Mouse (Mus musculus) lung, adult 18-20 months (tissue): ENCODE results near the gene Asl.

Experiments
- DNase-seq, 2 experiments: peaks; one replicate each; pipeline ENCODE4 v3.0.0; 2022; ENCODE audit warnings: mixed read lengths in 2 of 2

Gene Asl

DNA sequence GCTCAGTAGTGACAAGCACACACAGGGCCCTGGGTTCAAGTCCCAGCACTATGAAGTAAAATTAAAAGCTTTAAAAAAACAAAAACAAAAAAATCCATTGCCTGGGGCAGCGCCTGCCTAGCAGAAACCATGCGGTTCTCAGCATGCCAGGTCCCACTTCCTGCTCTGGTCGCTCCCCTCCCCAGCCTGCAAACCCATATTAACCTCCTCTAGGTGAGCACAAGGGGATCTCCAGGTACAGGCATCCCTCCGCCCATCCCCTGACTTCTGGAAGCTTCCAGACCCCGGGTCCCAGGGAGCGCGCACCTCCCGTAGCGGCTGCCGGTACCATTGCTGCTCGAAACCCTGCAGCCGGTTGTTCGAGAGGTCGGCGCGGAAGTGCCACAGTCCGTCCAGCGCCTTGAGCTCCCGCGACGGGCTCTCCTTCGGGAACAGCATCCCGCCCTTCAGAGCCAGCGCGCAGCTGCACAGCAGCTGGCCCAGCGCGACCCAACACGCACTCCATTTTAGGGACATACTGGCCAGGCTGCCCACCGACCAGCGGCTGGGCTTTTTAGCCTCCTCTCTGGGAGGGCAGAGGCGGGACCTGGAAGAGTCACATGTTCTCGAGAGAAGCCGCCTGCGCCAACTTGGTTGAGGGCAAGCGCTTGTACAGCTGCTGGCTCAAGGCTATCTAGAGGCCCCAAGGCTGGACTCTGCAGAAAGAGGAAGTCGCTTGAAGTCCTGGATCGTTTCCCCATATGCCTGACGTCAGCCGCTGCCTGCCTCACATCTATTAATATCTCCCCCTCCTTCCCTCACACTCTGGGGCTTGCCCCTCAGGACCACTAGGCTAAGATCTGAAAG, 26.5 kb downstream of the Asl start, which contains the start of gene Gusb:
Gene Gusb (minus strand): TSS at position 749 of the 846 bp plus-strand sequence.
- peak; percentile 90 to 91 for DNase-seq

DNA sequence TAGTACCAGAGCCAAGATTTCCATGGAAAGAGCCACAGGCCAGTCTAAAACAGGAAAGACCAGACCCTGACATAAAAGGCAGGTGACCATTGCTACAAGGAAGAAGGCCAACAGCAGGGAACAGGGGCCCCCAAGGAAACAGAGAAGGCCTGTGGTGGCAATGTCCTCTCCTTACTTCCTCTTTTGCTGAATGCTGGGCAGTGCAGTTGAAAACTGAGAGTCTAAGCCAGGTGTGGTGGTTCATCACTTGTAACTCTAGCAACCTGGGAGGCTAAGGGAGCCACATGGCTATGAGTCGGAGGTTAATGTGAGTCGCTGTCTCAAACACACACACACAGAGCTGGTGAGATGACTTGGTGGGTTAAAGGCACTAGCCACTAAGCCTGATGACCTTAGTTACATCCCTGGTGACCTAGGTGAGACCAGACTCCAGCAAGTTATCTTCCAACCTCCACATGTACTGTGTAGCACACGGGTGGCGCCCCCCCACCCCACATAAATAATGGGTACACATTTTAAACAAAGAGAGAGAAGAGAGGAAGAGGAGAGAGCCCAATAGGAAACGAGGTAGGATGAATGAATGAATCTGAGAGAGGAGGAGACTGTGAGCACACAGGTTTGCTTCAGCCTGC, 27.6 kb downstream of the Asl start:
- DNase-seq = peak in 1 of 2 experiments; percentile 32

GRCm38 (mm10) chr5:130000735-130001134, 28.3 kb downstream of the Asl start:
- DNase-seq = peak; percentile 52 to 64

DNA sequence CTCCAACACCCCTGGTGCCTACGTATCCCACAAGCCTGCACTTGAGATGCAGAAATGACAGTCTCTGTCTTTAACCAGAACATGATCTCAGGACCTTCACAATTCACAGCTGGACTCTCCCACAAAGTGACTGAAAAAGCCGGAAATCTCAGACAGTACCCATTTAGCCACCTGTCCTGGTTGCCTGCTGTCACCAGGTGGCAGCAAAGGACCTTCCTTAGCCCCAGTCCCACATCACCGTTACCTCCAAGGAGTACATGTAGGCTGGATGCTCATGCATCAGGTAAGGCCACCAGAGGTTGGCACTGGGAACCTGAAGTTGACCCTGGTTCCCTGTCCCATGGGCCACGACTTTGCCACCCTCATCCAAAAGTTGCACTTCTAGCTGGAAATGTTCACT, 29.9 kb downstream of the Asl start:
- DNase-seq = peak; percentile 46 to 55

DNA sequence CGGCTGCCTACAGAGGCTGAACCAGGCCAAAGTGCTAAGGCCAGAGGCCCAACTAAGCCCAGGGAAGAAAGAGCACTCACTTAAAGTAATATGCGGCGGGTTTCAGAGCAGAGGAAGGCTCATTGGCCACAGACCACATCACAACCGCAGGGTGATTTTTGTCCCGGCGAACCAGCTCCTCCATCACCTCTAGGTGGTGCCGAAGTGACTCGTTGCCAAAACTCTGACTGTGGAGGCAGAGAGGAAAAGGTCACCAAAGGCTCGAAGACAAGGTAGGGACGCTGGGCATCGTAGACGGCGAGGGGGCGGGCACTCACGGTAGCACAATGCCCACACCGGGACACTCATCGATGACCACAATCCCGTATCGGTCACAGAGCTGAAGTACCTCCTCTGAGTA, 31.3 kb downstream of the Asl start:
- DNase-seq = no peak

DNA sequence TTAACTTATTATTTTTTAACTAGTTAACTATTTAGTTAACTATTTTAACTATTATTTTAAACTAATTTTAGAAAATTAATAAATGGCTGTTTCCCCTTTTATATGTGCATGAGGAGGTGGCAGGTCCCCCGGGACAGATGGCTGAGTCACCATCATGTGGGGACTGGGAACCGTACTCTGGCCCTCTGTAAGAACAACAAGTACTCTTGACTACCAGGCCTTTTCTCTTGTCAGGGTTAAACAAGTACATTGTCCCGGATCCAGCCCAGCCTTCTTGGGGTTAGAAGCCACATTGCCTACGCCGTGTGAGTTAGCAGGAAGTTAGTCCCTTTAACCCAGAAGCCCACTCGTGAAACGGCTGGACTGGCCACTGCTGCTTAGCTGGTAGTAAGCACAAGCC, 34.1 kb downstream of the Asl start:
- DNase-seq = no peak

DNA sequence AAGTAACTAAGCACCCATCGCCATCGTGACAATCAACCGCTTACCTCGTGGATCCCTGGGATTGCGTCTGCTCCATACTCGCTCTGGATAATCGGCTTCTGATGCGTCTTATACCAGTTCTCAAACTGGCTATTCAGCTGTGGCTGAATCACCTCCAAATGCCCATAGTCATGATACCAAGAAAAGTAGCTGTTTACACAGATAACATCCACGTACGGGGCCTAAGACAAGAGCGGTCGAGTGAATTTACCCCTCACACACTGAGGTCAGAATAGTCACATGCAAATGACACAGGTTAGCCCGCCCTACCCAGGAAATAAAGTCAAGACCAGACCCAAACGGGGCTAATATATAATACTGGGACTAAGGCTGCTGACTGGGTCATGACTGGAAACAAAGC, 35.7 kb downstream of the Asl start:
- no peak for DNase-seq

GRCm38 (mm10) chr5:129991898-129992297, 37.1 kb downstream of the Asl start:
- DNase-seq = no peak

DNA sequence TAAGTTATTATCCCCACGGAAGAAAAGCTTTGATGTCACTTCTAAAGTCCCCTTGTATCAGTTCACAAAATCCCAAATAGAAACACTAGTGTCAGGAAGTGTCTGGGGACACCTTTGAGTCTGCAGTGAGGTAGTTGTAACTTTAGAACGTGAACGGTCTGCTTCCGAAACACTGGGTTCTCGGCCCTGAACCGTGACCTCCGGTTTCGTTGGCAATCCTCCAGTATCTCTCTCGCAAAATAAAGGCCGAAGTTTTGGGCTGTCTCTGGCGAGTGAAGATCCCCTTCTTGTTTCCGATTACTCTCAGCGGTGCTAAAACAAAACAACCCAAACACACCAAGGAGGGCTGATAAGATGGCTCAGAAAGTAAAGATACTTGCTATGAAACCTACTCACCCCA, 39.7 kb downstream of the Asl start:
- no peak for DNase-seq

- DNase-seq = no peak
Observed at GRCm38 (mm10) chr5:129980216-129980615, 48.8 kb downstream of the Asl start.

GRCm38 (mm10) chr5:129978608-129979007, 50.4 kb downstream of the Asl start:
- DNase-seq = no peak

DNA sequence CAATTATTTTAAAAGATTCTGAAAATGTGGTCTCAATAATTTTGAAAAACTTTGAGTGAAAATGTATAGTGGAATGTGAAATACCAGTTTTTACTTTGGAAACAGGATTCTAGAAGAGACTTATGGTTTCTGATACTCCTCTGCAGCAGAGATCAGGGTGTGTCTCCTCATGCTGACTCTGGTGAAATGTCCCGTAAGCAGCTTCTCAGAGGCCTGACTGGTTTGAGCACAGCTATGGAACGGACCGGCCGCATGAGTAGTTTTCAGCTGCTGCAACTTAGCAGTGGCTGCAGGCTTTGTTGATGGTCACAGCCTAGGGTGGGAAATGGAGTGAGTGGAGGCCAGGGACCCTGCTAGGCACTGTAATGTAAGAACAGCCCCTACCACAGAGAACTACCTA, 51.3 kb downstream of the Asl start:
- DNase-seq = no peak

DNA sequence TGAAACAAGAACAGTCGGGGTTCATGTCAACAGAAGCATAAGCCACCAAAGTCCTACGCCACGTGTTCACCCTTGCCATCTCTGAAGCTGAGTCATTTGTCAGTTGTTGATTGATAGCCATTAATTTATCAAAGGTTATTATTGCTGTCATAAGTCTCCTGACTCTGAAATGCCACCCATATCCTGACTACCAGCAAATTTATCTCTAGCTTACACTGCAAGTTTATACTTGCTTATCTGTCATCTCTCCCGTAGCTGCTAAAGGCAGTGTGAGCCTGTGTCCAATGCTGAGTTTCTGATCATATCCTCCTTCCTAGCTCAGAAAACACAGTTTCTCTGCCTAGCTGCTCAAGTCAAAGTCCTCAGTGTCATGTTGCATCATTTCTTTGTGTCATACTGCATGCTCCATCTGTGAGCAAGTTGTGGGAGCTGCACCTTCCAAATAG, 54.2 kb downstream of the Asl start:
- no peak for DNase-seq

GRCm38 (mm10) chr5:129974354-129974753, 54.7 kb downstream of the Asl start:
- no peak for DNase-seq

- no peak for DNase-seq
Observed at GRCm38 (mm10) chr5:129971491-129971890, 57.6 kb downstream of the Asl start.

DNA sequence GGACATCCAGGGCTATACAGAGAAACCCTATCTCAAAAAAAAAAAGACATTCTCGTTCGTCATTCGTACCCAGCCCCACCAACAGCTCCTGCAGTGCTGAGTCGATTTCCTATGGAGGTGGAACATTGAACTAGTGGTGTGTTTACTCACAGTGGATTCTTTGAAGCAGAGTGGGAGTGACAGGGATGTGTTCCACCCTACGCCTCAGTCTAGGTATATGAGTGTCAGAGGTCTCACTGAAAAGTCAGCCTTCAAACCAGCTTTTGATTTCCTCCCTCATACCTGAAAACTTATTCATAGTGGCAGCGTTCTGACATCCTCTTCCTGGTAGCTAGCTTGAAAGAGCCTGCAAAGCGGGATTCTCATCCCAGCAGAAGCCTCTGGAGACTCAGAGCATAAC, 60.6 kb downstream of the Asl start:
- no peak for DNase-seq

- no peak for DNase-seq
Observed at GRCm38 (mm10) chr5:129966448-129966847, 62.6 kb downstream of the Asl start.

DNA sequence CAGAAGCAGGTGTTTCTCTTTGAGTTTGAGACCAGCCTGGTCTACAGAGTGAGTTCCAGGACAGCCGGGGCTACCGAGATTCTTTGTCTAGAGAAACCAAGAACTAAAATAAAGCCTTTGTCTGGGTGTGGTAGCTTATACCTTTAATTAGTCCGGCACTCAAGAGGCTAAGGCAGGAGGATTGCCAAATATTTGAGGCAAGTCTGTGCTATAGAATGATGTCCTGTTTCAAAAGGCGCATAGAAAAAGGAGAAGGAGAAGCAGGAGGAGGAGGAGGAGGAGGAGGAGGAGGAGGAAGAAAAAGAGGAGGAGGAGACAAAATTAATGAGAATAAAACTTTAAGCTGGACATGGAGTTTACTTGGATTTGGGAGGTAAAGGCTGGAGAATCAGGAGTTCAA, 65.8 kb downstream of the Asl start:
- DNase-seq = no peak
